Mouse (Mus musculus) layer of hippocampus, adult 9-10 months (tissue): ENCODE measurements at regions not wholly inside any gene's neighbourhood (a gene's known extent, or its start where the extent isn't known, plus 50 kb on each side); places are given as distances from the start of the nearest gene placed in this dataset.
A peak's percentile ranks its signal among the peaks of the same experiment; 100 is the strongest.

ENCODE experiments used
- DNase-seq: peaks from one replicate; pipeline ENCODE4 v3.0.0; 2022; ENCODE audit warnings: low spot score

GRCm38 (mm10) chr14:80479918-80480317, 496.0 kb downstream of the Olfm4 start:
- DNase-seq: no peak

GRCm38 (mm10) chr14:80482771-80483170, 498.9 kb downstream of the Olfm4 start:
- DNase-seq: no peak

GRCm38 (mm10) chr14:80484256-80484655, 500.4 kb downstream of the Olfm4 start:
- DNase-seq: no peak

- DNase-seq: no peak
Observed at GRCm38 (mm10) chr14:80485149-80485548, 501.3 kb downstream of the Olfm4 start.

- DNase-seq: no peak
Observed at GRCm38 (mm10) chr14:80486605-80487004, 502.7 kb downstream of the Olfm4 start.

GRCm38 (mm10) chr14:80492043-80492900, 508.4 kb downstream of the Olfm4 start:
- DNase-seq: no peak

GRCm38 (mm10) chr14:80492901-80493279, 509.0 kb downstream of the Olfm4 start:
- peak; percentile 13 for DNase-seq

- DNase-seq: peak; percentile 52
Observed at GRCm38 (mm10) chr14:80504351-80504750, 520.5 kb downstream of the Olfm4 start.

- no peak for DNase-seq
Observed at GRCm38 (mm10) chr14:80516626-80517025, 532.7 kb downstream of the Olfm4 start.

GRCm38 (mm10) chr14:80521216-80521615, 537.3 kb downstream of the Olfm4 start:
- DNase-seq: no peak

GRCm38 (mm10) chr14:80521631-80522030, 537.8 kb downstream of the Olfm4 start:
- no peak for DNase-seq

GRCm38 (mm10) chr14:80522536-80522935, 538.7 kb downstream of the Olfm4 start:
- no peak for DNase-seq

- DNase-seq: no peak
Observed at GRCm38 (mm10) chr14:80528419-80529028, 544.6 kb downstream of the Olfm4 start.

- DNase-seq: no peak
Observed at GRCm38 (mm10) chr14:80536044-80536745, 552.3 kb downstream of the Olfm4 start.

- DNase-seq: no peak
Observed at GRCm38 (mm10) chr14:80559950-80560349, 576.1 kb downstream of the Olfm4 start.
